Mouse (Mus musculus): ENCODE measurements around the gene Flvcr2. TPM values are rescaled to one million over a fixed set of nuclear protein-coding genes. Genes with fewer than 3 reads are reported as not detected.
A peak's percentile ranks its signal among the peaks of the same experiment; 100 is the strongest.

The Flvcr2 gene
- polyA plus RNA-seq, 1 experiment from 2014 or later = 1.3 TPM

DNA sequence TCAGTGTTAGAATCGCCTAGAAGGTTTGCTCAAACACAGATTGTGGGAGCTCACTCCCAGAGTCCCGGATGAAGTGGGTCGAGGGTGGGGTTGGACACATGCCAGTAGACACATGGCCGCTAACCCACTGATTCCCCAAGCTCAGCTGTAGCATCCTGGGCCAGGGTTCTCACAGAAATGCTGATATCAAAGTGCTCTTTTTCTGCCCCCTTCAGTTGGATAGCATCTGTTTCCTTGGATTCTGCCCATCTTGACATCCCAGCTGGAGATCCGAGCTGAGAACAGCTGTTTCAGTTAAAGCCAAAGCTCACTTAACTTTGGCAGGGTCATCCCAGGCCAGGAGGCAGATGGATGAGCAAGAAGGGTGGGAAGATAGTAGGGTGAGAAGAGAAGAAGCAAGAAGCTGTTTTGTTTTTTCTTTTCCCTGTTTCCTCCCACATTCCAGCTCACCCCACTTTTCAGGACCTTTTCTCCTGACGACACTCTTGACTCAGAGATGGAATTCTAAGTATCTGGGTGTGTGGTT is 46.5 kb downstream of the Flvcr2 start:
- Histone ChIP-seq H3K4me3 (ENCODE audit: low read depth, low read length) (no peak overlapping the region), H3K36me3 (ENCODE audit: control insufficient read depth, insufficient read depth, low read length) (no peaks in the 10 kb centered on the region), H3K9ac (ENCODE audit: low read depth, low read length) (no peak overlapping the region), H3K4me2 (replicated peaks; ENCODE audit: low read depth, low read length) (no peak overlapping the region), H3K4me1 (replicated peaks; ENCODE audit: control insufficient read depth, insufficient read depth, low read length) (no peaks in the 10 kb centered on the region), H3K9me3 (ENCODE audit: control insufficient read depth, low read length) (no peaks in the 10 kb centered on the region), H3K27me3 (ENCODE audit: control insufficient read depth, insufficient read depth, low read length) (no peaks in the 10 kb centered on the region), H3K27ac (ENCODE audit: low read depth, low read length) (no peak overlapping the region)
- ATAC-seq (ENCODE audit: low FRiP score) (no peak), DNase-seq (ENCODE audit: low spot score) (peak; percentile 3)
- 75% methylated on average over 6 of the region's 6 CpGs for WGBS

- H3K27me3 ChIP-seq (ENCODE audit: control insufficient read depth, insufficient read depth, low read length) = no peaks in the 10 kb centered on the region
- no peak overlapping the region for H3K4me2 ChIP-seq (replicated peaks; ENCODE audit: low read depth, low read length)
- DNase-seq (ENCODE audit: low spot score) (no peak), ATAC-seq (ENCODE audit: low FRiP score) (no peak)
- H3K4me1 ChIP-seq (replicated peaks; ENCODE audit: control insufficient read depth, insufficient read depth, low read length) = no peaks in the 10 kb centered on the region
- no peak overlapping the region for H3K9ac ChIP-seq (ENCODE audit: low read depth, low read length)
- no peak overlapping the region for H3K4me3 ChIP-seq (ENCODE audit: low read depth, low read length)
- no peaks in the 10 kb centered on the region for H3K9me3 ChIP-seq (ENCODE audit: control insufficient read depth, low read length)
- no peaks in the 10 kb centered on the region for H3K36me3 ChIP-seq (ENCODE audit: control insufficient read depth, insufficient read depth, low read length)
- 87% methylated on average over 2 of the region's 2 CpGs for WGBS
- H3K27ac ChIP-seq (ENCODE audit: low read depth, low read length) = no peak overlapping the region
These were observed 47.8 kb downstream of the Flvcr2 start for GRCm38 (mm10) chr12:85794094-85794493.

- 78% methylated on average over 1 of the region's 1 CpGs for WGBS
- Histone ChIP-seq H3K4me3 (ENCODE audit: low read depth, low read length) (no peak overlapping the region), H3K27me3 (ENCODE audit: control insufficient read depth, insufficient read depth, low read length) (no peaks in the 10 kb centered on the region), H3K36me3 (ENCODE audit: control insufficient read depth, insufficient read depth, low read length) (no peaks in the 10 kb centered on the region), H3K4me2 (replicated peaks; ENCODE audit: low read depth, low read length) (no peak overlapping the region), H3K27ac (ENCODE audit: low read depth, low read length) (no peak overlapping the region), H3K4me1 (replicated peaks; ENCODE audit: control insufficient read depth, insufficient read depth, low read length) (no peaks in the 10 kb centered on the region), H3K9me3 (ENCODE audit: control insufficient read depth, low read length) (no peaks in the 10 kb centered on the region), H3K9ac (ENCODE audit: low read depth, low read length) (no peak overlapping the region)
- DNase-seq (ENCODE audit: low spot score) (no peak), ATAC-seq (ENCODE audit: low FRiP score) (no peak)
These were observed 49.2 kb downstream of the Flvcr2 start for GRCm38 (mm10) chr12:85795551-85795950.

GRCm38 (mm10) chr12:85800031-85800430 is 53.7 kb downstream of the Flvcr2 start:
- WGBS = 63% methylated on average over 9 of the region's 9 CpGs
- H3K4me3 ChIP-seq (ENCODE audit: low read depth, low read length) = no peak overlapping the region
- H3K9ac ChIP-seq (ENCODE audit: low read depth, low read length) = no peak overlapping the region
- ATAC-seq (ENCODE audit: low FRiP score) (no peak), DNase-seq (ENCODE audit: low spot score) (no peak)
- no peak overlapping the region for H3K4me2 ChIP-seq (replicated peaks; ENCODE audit: low read depth, low read length)
- H3K27ac ChIP-seq (ENCODE audit: low read depth, low read length) = no peak overlapping the region
- H3K27me3 ChIP-seq (ENCODE audit: control insufficient read depth, insufficient read depth, low read length) = no peaks in the 10 kb centered on the region
- H3K36me3 ChIP-seq (ENCODE audit: control insufficient read depth, insufficient read depth, low read length) = no peaks in the 10 kb centered on the region
- no peaks in the 10 kb centered on the region for H3K4me1 ChIP-seq (replicated peaks; ENCODE audit: control insufficient read depth, insufficient read depth, low read length)
- no peaks in the 10 kb centered on the region for H3K9me3 ChIP-seq (ENCODE audit: control insufficient read depth, low read length)

DNA sequence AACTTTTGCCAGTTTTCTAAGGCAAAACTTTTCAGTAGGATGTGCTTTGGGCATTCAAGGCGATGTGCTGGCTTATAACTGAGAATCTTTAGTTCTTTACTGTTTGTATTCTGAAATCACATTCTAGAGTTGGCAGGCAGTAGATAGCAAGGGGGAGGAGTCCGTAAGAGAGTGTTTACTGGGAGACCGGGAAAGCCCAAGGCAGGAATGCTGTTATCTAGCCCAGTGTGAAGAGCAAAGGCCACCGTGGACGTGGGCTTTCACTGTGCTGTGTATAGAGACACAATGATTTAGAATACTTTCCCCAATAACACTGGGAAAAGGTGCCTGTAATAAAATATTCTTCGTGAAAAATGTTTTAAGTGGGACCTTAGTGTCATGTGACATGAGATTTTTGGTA is 63.4 kb downstream of the Flvcr2 start:
- ATAC-seq (ENCODE audit: low FRiP score) = no peak
- Histone ChIP-seq H3K4me3 (ENCODE audit: low read depth, low read length) (no peak overlapping the region), H3K9me3 (ENCODE audit: control insufficient read depth, low read length) (no peaks in the 10 kb centered on the region), H3K4me1 (replicated peaks; ENCODE audit: control insufficient read depth, insufficient read depth, low read length) (no peaks in the 10 kb centered on the region), H3K27me3 (ENCODE audit: control insufficient read depth, insufficient read depth, low read length) (no peaks in the 10 kb centered on the region), H3K9ac (ENCODE audit: low read depth, low read length) (no peak overlapping the region), H3K36me3 (ENCODE audit: control insufficient read depth, insufficient read depth, low read length) (no peaks in the 10 kb centered on the region), H3K4me2 (replicated peaks; ENCODE audit: low read depth, low read length) (no peak overlapping the region), H3K27ac (ENCODE audit: low read depth, low read length) (no peak overlapping the region)
- 79% methylated on average over 6 of the region's 6 CpGs for WGBS
- DNase-seq (ENCODE audit: low spot score) = no peak

DNA sequence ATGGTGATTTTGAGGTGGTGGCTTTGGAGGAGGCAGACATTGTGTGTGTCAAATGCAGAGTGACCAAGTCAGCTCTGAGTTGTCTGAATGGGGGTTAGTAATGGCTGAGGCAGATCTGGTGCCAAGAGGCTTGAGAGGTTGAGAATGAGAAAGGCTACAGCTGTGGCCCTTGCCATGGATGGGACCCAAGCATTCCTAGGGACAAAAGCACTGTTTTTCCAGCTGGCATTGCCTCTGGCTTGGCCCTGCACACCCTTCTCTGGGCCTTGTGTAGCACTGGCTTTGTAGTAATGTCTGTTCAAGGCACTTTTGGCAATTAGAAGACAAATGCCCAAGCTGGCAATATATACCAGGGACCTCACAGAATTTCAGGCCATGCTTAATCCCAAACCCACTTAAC is 64.6 kb downstream of the Flvcr2 start:
- Histone ChIP-seq H3K27me3 (ENCODE audit: control insufficient read depth, insufficient read depth, low read length) (no peaks in the 10 kb centered on the region), H3K36me3 (ENCODE audit: control insufficient read depth, insufficient read depth, low read length) (no peaks in the 10 kb centered on the region), H3K4me2 (replicated peaks; ENCODE audit: low read depth, low read length) (no peak overlapping the region), H3K4me1 (replicated peaks; ENCODE audit: control insufficient read depth, insufficient read depth, low read length) (no peaks in the 10 kb centered on the region), H3K4me3 (ENCODE audit: low read depth, low read length) (no peak overlapping the region), H3K27ac (ENCODE audit: low read depth, low read length) (no peak overlapping the region), H3K9ac (ENCODE audit: low read depth, low read length) (no peak overlapping the region), H3K9me3 (ENCODE audit: control insufficient read depth, low read length) (no peaks in the 10 kb centered on the region)
- no peak for ATAC-seq (ENCODE audit: low FRiP score)
- no peak for DNase-seq (ENCODE audit: low spot score)

- Histone ChIP-seq H3K9me3 (ENCODE audit: control insufficient read depth, low read length) (no peaks in the 10 kb centered on the region), H3K27me3 (ENCODE audit: control insufficient read depth, insufficient read depth, low read length) (no peaks in the 10 kb centered on the region), H3K4me3 (ENCODE audit: low read depth, low read length) (no peak overlapping the region), H3K9ac (ENCODE audit: low read depth, low read length) (no peak overlapping the region), H3K36me3 (ENCODE audit: control insufficient read depth, insufficient read depth, low read length) (no peaks in the 10 kb centered on the region), H3K4me2 (replicated peaks; ENCODE audit: low read depth, low read length) (no peak overlapping the region), H3K4me1 (replicated peaks; ENCODE audit: control insufficient read depth, insufficient read depth, low read length) (no peaks in the 10 kb centered on the region), H3K27ac (ENCODE audit: low read depth, low read length) (no peak overlapping the region)
- WGBS = 97% methylated on average over 4 of the region's 4 CpGs
- ATAC-seq (ENCODE audit: low FRiP score) = no peak
- DNase-seq (ENCODE audit: low spot score) = no peak
These were observed 65.3 kb downstream of the Flvcr2 start for GRCm38 (mm10) chr12:85811676-85812075.

DNA sequence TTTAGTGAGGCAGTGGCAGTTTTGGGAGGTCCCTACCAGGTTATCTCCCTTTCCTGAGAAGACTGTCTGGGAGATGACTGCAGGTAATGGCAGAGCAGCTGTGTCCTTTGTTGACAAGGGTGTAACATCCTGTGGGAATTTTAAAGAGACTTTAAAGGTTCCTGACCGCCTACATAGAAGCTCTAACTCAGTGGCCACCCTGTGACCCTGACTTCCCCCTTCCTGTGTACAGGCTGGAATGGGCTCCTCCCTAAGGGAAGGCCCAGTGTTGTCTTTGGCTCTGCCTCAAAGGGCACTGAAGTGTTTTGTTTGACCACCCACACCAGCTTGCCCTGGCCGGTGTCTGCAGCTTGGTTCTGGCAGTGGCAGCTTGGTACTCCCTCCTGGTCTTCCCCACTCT is 67.3 kb downstream of the Flvcr2 start:
- Histone ChIP-seq H3K4me2 (replicated peaks; ENCODE audit: low read depth, low read length) (no peak overlapping the region), H3K4me1 (replicated peaks; ENCODE audit: control insufficient read depth, insufficient read depth, low read length) (no peaks in the 10 kb centered on the region), H3K4me3 (ENCODE audit: low read depth, low read length) (no peak overlapping the region), H3K9ac (ENCODE audit: low read depth, low read length) (no peak overlapping the region), H3K9me3 (ENCODE audit: control insufficient read depth, low read length) (no peaks in the 10 kb centered on the region), H3K27ac (ENCODE audit: low read depth, low read length) (no peak overlapping the region), H3K27me3 (ENCODE audit: control insufficient read depth, insufficient read depth, low read length) (no peaks in the 10 kb centered on the region), H3K36me3 (ENCODE audit: control insufficient read depth, insufficient read depth, low read length) (0 out of 2 replicates have a peak, but pooled peaks cover 2% of the 10 kb centered on the region)
- DNase-seq (ENCODE audit: low spot score) (no peak), ATAC-seq (ENCODE audit: low FRiP score) (no peak)
- WGBS = 81% methylated on average over 2 of the region's 2 CpGs

DNA sequence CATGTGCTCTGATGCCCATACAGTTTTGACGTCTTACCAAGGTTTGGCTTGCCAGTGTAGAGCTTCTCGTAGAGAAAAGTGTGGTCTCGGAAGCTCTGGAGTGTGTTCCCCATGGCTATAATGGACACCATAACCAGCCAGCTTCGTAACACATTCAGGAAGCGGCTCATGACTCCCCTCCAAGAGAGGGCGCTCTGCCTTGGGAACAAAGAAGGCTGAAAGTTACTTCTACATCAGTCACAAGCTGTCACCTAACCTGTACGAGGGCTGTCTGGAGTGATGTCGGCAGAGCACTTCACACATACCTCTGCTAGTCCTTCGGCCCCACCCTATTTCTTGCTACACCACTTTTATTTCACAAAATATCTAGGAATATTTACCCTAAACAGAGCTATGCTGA is 75.7 kb downstream of the Flvcr2 start:
- WGBS = 80% methylated on average over 9 of the region's 9 CpGs
- DNase-seq (ENCODE audit: low spot score) (no peak), ATAC-seq (ENCODE audit: low FRiP score) (no peak)
- H3K36me3 ChIP-seq (ENCODE audit: control insufficient read depth, insufficient read depth, low read length) = 0 out of 2 replicates have a peak, but pooled peaks cover 2% of the 10 kb centered on the region
- H3K9me3 ChIP-seq (ENCODE audit: control insufficient read depth, low read length) = no peaks in the 10 kb centered on the region
- H3K4me2 ChIP-seq (replicated peaks; ENCODE audit: low read depth, low read length) = no peak overlapping the region
- no peak overlapping the region for H3K9ac ChIP-seq (ENCODE audit: low read depth, low read length)
- no peak overlapping the region for H3K27ac ChIP-seq (ENCODE audit: low read depth, low read length)
- peaks cover 4% of the 10 kb centered on the region; the same call in 1 of the 2 replicates for H3K4me1 ChIP-seq (replicated peaks; ENCODE audit: control insufficient read depth, insufficient read depth, low read length)
- no peak overlapping the region for H3K4me3 ChIP-seq (ENCODE audit: low read depth, low read length)
- H3K27me3 ChIP-seq (ENCODE audit: control insufficient read depth, insufficient read depth, low read length) = no peaks in the 10 kb centered on the region

All from hindbrain, embryonic 11.5 days (tissue).